Mouse (Mus musculus) retina, embryonic 14.5 days (tissue): ENCODE measurements around the gene Pim3.

Experiments used
- DNase-seq: peaks from one replicate; pipeline ENCODE4 v3.0.0-alpha.2; 2015; ENCODE audit warnings: low spot score

Gene Pim3

GRCm38 (mm10) chr15:88837199-88837932, 24.6 kb upstream of the Pim3 start:
- DNase-seq = peak; percentile 71

GRCm38 (mm10) chr15:88837977-88838376, 24.0 kb upstream of the Pim3 start:
- DNase-seq = no peak

GRCm38 (mm10) chr15:88839271-88839670, 22.7 kb upstream of the Pim3 start:
- peak; percentile 23 for DNase-seq

GRCm38 (mm10) chr15:88840126-88840525, 21.9 kb upstream of the Pim3 start:
- no peak for DNase-seq

- no peak for DNase-seq
These were observed 20.8 kb upstream of the Pim3 start for GRCm38 (mm10) chr15:88841160-88841559.

GRCm38 (mm10) chr15:88841580-88842299, 20.2 kb upstream of the Pim3 start:
- no peak for DNase-seq

- no peak for DNase-seq
These were observed 19.7 kb upstream of the Pim3 start for GRCm38 (mm10) chr15:88842300-88842673.

- no peak for DNase-seq
These were observed 18.4 kb upstream of the Pim3 start for GRCm38 (mm10) chr15:88843486-88844097.

- DNase-seq = no peak
These were observed 17.0 kb upstream of the Pim3 start for GRCm38 (mm10) chr15:88844966-88845365.

GRCm38 (mm10) chr15:88848661-88849060, 13.3 kb upstream of the Pim3 start:
- no peak for DNase-seq

- no peak for DNase-seq
These were observed 12.4 kb upstream of the Pim3 start for GRCm38 (mm10) chr15:88849621-88850020.

GRCm38 (mm10) chr15:88850146-88850826, 11.7 kb upstream of the Pim3 start:
- no peak for DNase-seq

- no peak for DNase-seq
These were observed 10.9 kb upstream of the Pim3 start for GRCm38 (mm10) chr15:88851076-88851475.

- DNase-seq = no peak
These were observed 10.4 kb upstream of the Pim3 start for GRCm38 (mm10) chr15:88851507-88852149.

GRCm38 (mm10) chr15:88853106-88853505, 8.9 kb upstream of the Pim3 start:
- no peak for DNase-seq

GRCm38 (mm10) chr15:88854119-88854968, 7.6 kb upstream of the Pim3 start:
- DNase-seq = no peak

- DNase-seq = no peak
These were observed 6.8 kb upstream of the Pim3 start for GRCm38 (mm10) chr15:88854969-88855830.

GRCm38 (mm10) chr15:88855896-88856417, 6.0 kb upstream of the Pim3 start:
- no peak for DNase-seq

- DNase-seq = no peak
These were observed 5.4 kb upstream of the Pim3 start for GRCm38 (mm10) chr15:88856613-88857012.

GRCm38 (mm10) chr15:88857361-88857760, 4.6 kb upstream of the Pim3 start:
- no peak for DNase-seq
